ENCODE assay signal across 8 mouse cellular contexts in the genomic region with DNA sequence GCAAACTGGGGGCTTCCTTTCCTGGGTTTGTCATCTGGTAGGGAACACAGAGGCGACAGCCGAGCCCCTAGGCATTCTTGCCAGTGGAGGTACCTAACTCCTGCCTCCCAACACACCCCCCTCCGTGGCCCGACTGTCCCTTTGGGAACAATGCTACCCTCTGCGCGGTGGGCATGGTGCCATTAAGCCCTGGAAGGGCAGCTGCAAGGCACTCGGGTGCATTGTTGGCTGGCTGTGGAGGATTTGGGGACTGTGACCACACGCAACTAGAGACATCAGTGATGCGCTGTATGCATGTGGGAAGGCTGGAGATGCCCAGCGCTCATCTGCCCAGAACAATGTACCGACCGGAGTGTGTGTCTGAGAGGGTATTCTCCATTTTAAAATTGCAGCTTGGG. TPM values are rescaled to one million over a fixed set of nuclear protein-coding genes. Genes with fewer than 3 reads are reported as not detected.
DNase-seq lines count a peak whose midpoint lies in the region; ATAC-seq lines count a peak whose summit lies in the region.

No protein-coding gene starts in this region.

- ATAC-seq in kidney, embryonic 16.5 days (ENCODE audit: low FRiP score, low TSS enrichment) = no peak
- peak; percentile 41 for ATAC-seq in forebrain, embryonic 13.5 days
- ATAC-seq in limb, embryonic 13.5 days (ENCODE audit: low FRiP score, low read depth) = no peak
- no peak for ATAC-seq in stomach, embryonic 15.5 days (ENCODE audit: insufficient read depth, low FRiP score, low read depth)

- no peaks in the 10 kb centered on the region for H3K9me3 ChIP-seq in kidney, embryonic 16.5 days (ENCODE audit: low read length)
- H3K9me3 ChIP-seq in forebrain, embryonic 13.5 days (replicated peaks) = no peaks in the 10 kb centered on the region
- H3K9me3 ChIP-seq in limb, embryonic 13.5 days = no peaks in the 10 kb centered on the region
- no peaks in the 10 kb centered on the region for H3K9me3 ChIP-seq in stomach, embryonic 15.5 days

- H3K4me3 ChIP-seq in kidney, embryonic 16.5 days (ENCODE audit: low read length) = peak overlapping the region; percentile 62
- H3K4me3 ChIP-seq in forebrain, embryonic 13.5 days = peak overlapping the region; percentile 84
- peak overlapping the region; percentile 61 for H3K4me3 ChIP-seq in limb, embryonic 13.5 days
- peak overlapping the region; percentile 59 for H3K4me3 ChIP-seq in stomach, embryonic 15.5 days (replicated peaks)

- H3K27me3 ChIP-seq in kidney, embryonic 16.5 days (ENCODE audit: insufficient read depth, low read length) = peaks cover 24% of the 10 kb centered on the region
- H3K27me3 ChIP-seq in forebrain, embryonic 13.5 days = no peaks in the 10 kb centered on the region
- H3K27me3 ChIP-seq in limb, embryonic 13.5 days = peaks cover 35% of the 10 kb centered on the region
- peaks cover 26% of the 10 kb centered on the region for H3K27me3 ChIP-seq in stomach, embryonic 15.5 days (replicated peaks)

- H3K9ac ChIP-seq in kidney, embryonic 16.5 days (replicated peaks; ENCODE audit: low read length) = peak overlapping the region; percentile 62; the same call in 1 of the 2 replicates
- H3K9ac ChIP-seq in forebrain, embryonic 13.5 days = peak overlapping the region; percentile 81
- H3K9ac ChIP-seq in limb, embryonic 13.5 days = no peak overlapping the region
- no peak overlapping the region for H3K9ac ChIP-seq in stomach, embryonic 15.5 days

- H3K36me3 ChIP-seq in kidney, embryonic 16.5 days (ENCODE audit: insufficient read depth, low read length) = no peaks in the 10 kb centered on the region
- no peaks in the 10 kb centered on the region for H3K36me3 ChIP-seq in forebrain, embryonic 13.5 days (ENCODE audit: poor library complexity, severe bottlenecking)
- H3K36me3 ChIP-seq in limb, embryonic 13.5 days = no peaks in the 10 kb centered on the region
- H3K36me3 ChIP-seq in stomach, embryonic 15.5 days = no peaks in the 10 kb centered on the region

- 27% methylated on average over 12 of the region's 12 CpGs for WGBS in kidney, embryonic 16.5 days
- 9% methylated on average over 12 of the region's 12 CpGs for WGBS in forebrain, embryonic 13.5 days
- WGBS in limb, embryonic 13.5 days = 33% methylated on average over 12 of the region's 12 CpGs
- 31% methylated on average over 12 of the region's 12 CpGs for WGBS in stomach, embryonic 15.5 days

- no peak for DNase-seq in kidney, adult 11 months
- DNase-seq in cerebellum, adult 11-12 months = peak; percentile 76
- no peak for DNase-seq in embryo, embryonic 11 days
- DNase-seq in thymus, postnatal 0 days (ENCODE audit: low spot score) = no peak

- peak overlapping the region; percentile 91 for H3K4me2 ChIP-seq in kidney, embryonic 16.5 days (replicated peaks; ENCODE audit: low read depth, low read length)
- peak overlapping the region; percentile 78 for H3K4me2 ChIP-seq in forebrain, embryonic 13.5 days
- peak overlapping the region; percentile 85 for H3K4me2 ChIP-seq in limb, embryonic 13.5 days (replicated peaks)
- H3K4me2 ChIP-seq in stomach, embryonic 15.5 days = peak overlapping the region; percentile 85

- no peak overlapping the region for H3K27ac ChIP-seq in kidney, embryonic 16.5 days (ENCODE audit: low read length)
- H3K27ac ChIP-seq in forebrain, embryonic 13.5 days = peak overlapping the region; percentile 88
- H3K27ac ChIP-seq in limb, embryonic 13.5 days = no peak overlapping the region
- H3K27ac ChIP-seq in stomach, embryonic 15.5 days = no peak overlapping the region

- H3K4me1 ChIP-seq in kidney, embryonic 16.5 days (ENCODE audit: insufficient read depth, low read length) = peaks cover 12% of the 10 kb centered on the region
- H3K4me1 ChIP-seq in forebrain, embryonic 13.5 days = peaks cover 43% of the 10 kb centered on the region
- H3K4me1 ChIP-seq in limb, embryonic 13.5 days = peaks cover 14% of the 10 kb centered on the region
- H3K4me1 ChIP-seq in stomach, embryonic 15.5 days = peaks cover 7% of the 10 kb centered on the region; the same call in 1 of the 2 replicates

RNA-seq across cellular contexts. Expression of gene Olfm1, which starts 0.9 kb away (rescaled TPM):
- polyA plus RNA-seq in kidney, embryonic 16.5 days (2015; fragmentation: Nextera tagmentation; extraction: Ambion mirVana) = 10.4 and 11.9 TPM in 2 replicates
- polyA plus RNA-seq in forebrain, embryonic 13.5 days (2015; fragmentation: Nextera tagmentation; extraction: Ambion mirVana) = 122 and 136 TPM in 2 replicates
- polyA plus RNA-seq in limb, embryonic 13.5 days (2015; fragmentation: Nextera tagmentation; extraction: Ambion mirVana) = 15.4 and 16.9 TPM in 2 replicates
- polyA plus RNA-seq in stomach, embryonic 15.5 days (2015; fragmentation: Nextera tagmentation; extraction: Ambion mirVana) = 21.6 and 22.2 TPM in 2 replicates
- polyA plus RNA-seq in thymus, postnatal 0 days (2015; fragmentation: Nextera tagmentation; extraction: Ambion mirVana) = 2.5 and 2.7 TPM in 2 replicates

Comparison
In these comparisons a context has a peak if more than half of its experiments do, and no peak if none do; other contexts are left out.
1. H3K9ac ChIP-seq: peak in kidney, embryonic 16.5 days (single experiment) and forebrain, embryonic 13.5 days (single experiment); none in limb, embryonic 13.5 days (single experiment) and stomach, embryonic 15.5 days (single experiment).
2. Peak in every context shown above with its lines, with median percentiles within 50 percentile points of each other: H3K4me2 ChIP-seq and H3K4me3 ChIP-seq.